Mouse (Mus musculus) kidney, postnatal 0 days (tissue): ENCODE measurements at regions not wholly inside any gene's neighbourhood (a gene's known extent, or its start where the extent isn't known, plus 50 kb on each side); places are given as distances from the start of the nearest gene placed in this dataset.
A peak's percentile ranks its signal among the peaks of the same experiment; 100 is the strongest.

ENCODE experiments used
- ATAC-seq: fragments of 200-750 bp; cut with Nextera tagmentation; replicated peaks from 2 replicates; pipeline ENCODE4 v1.8.0; 2017; ENCODE audit warnings: low read depth, moderate number of reproducible peaks, moderate TSS enrichment, moderate library complexity; ENCODE audit not compliant: low FRiP score
- DNase-seq: peaks from one replicate; pipeline ENCODE4 v3.0.0-alpha.2; 2016; ENCODE audit warnings: low spot score
- H3K27ac ChIP-seq: fragments of 300-500 bp; sonication (generic); 2 replicates; pipeline ENCODE4 v1.5.1; 2014; ENCODE audit warnings: mild to moderate bottlenecking
- H3K27me3 ChIP-seq: fragments of 300-500 bp; sonication (generic); 2 replicates; pipeline ENCODE4 v1.6.1; 2014; ENCODE audit warnings: low read length, mixed read lengths; ENCODE audit not compliant: insufficient read depth
- H3K36me3 ChIP-seq: fragments of 300-500 bp; sonication (generic); 2 replicates; pipeline ENCODE4 v1.6.1; 2014; ENCODE audit warnings: low read length, mixed read lengths; ENCODE audit not compliant: insufficient read depth
- H3K4me1 ChIP-seq: fragments of 300-500 bp; sonication (generic); replicated peaks from 2 replicates; pipeline ENCODE4 v1.6.1; 2014; ENCODE audit warnings: antibody characterized with exemption, low read length, mixed read lengths; ENCODE audit not compliant: insufficient read depth
- H3K4me2 ChIP-seq: fragments of 300-500 bp; sonication (generic); 2 replicates; pipeline ENCODE4 v1.6.1; 2014; ENCODE audit warnings: mild to moderate bottlenecking, low read length, moderate library complexity, mixed read lengths
- H3K4me3 ChIP-seq: fragments of 300-500 bp; sonication (generic); replicated peaks from 2 replicates; pipeline ENCODE4 v1.5.1; 2014; ENCODE audit warnings: low read depth, low read length
- H3K9ac ChIP-seq: fragments of 300-500 bp; sonication (generic); 2 replicates; pipeline ENCODE4 v1.6.1; 2014; ENCODE audit warnings: low read depth, low read length
- H3K9me3 ChIP-seq: fragments of 300-500 bp; sonication (generic); replicated peaks from 2 replicates; pipeline ENCODE4 v1.6.1; 2016; ENCODE audit warnings: low read length, inconsistent platforms, mixed read lengths
- CTCF ChIP-seq: IDR thresholded peaks from 2 replicates; pipeline ENCODE4 v1.5.1; 2016; ENCODE audit warnings: antibody characterized with exemption, low read depth, mild to moderate bottlenecking, moderate library complexity
- WGBS: fragments of 180-500 bp; shearing (Covaris S2); extraction: QIAGEN DNeasy Blood & Tissue Kit; methylation state at CpG from one replicate; pipeline ENCODE4 v1.1.7; 2014; 5-methylcytosine and 5-hydroxymethylcytosine counted together

- Histone ChIP-seq H3K27me3 (no peaks in the 10 kb centered on the region), H3K9ac (no peak overlapping the region), H3K9me3 (no peaks in the 10 kb centered on the region), H3K36me3 (no peaks in the 10 kb centered on the region), H3K4me1 (peaks cover 5% of the 10 kb centered on the region; the same call in 1 of the 2 replicates), H3K4me3 (no peak overlapping the region), H3K4me2 (no peak overlapping the region), H3K27ac (no peak overlapping the region)
- 77% methylated on average over 8 of the region's 8 CpGs for WGBS
- DNase-seq = no peak
- ATAC-seq = no peak
- no peak for TF ChIP-seq CTCF
These were observed 230.6 kb downstream of the Kcnrg start for GRCm38 (mm10) chr14:61837851-61838250.

GRCm38 (mm10) chr14:61842476-61842875, 235.2 kb downstream of the Kcnrg start:
- WGBS = 88% methylated on average over 4 of the region's 4 CpGs
- Histone ChIP-seq H3K27me3 (no peaks in the 10 kb centered on the region), H3K4me3 (no peak overlapping the region), H3K27ac (no peak overlapping the region), H3K36me3 (no peaks in the 10 kb centered on the region), H3K4me2 (no peak overlapping the region), H3K9me3 (no peaks in the 10 kb centered on the region), H3K9ac (no peak overlapping the region), H3K4me1 (no peaks in the 10 kb centered on the region)
- TF ChIP-seq CTCF = no peak
- ATAC-seq (no peak), DNase-seq (no peak)

GRCm38 (mm10) chr14:61846441-61846840, 239.2 kb downstream of the Kcnrg start:
- no peak for DNase-seq
- Histone ChIP-seq H3K4me2 (no peak overlapping the region), H3K9me3 (no peaks in the 10 kb centered on the region), H3K27me3 (no peaks in the 10 kb centered on the region), H3K9ac (no peak overlapping the region), H3K4me1 (no peaks in the 10 kb centered on the region), H3K27ac (no peak overlapping the region), H3K36me3 (no peaks in the 10 kb centered on the region), H3K4me3 (no peak overlapping the region)
- 59% methylated on average over 5 of the region's 5 CpGs for WGBS
- no peak for ATAC-seq
- no peak for TF ChIP-seq CTCF

- ATAC-seq (no peak), DNase-seq (no peak)
- H3K4me1 ChIP-seq = no peaks in the 10 kb centered on the region
- no peaks in the 10 kb centered on the region for H3K9me3 ChIP-seq
- no peaks in the 10 kb centered on the region for H3K36me3 ChIP-seq
- no peaks in the 10 kb centered on the region for H3K27me3 ChIP-seq
- H3K4me3 ChIP-seq = no peak overlapping the region
- H3K27ac ChIP-seq = no peak overlapping the region
- 77% methylated on average over 4 of the region's 4 CpGs for WGBS
- H3K4me2 ChIP-seq = no peak overlapping the region
- no peak for TF ChIP-seq CTCF
- H3K9ac ChIP-seq = no peak overlapping the region
These were observed 243.0 kb downstream of the Kcnrg start for GRCm38 (mm10) chr14:61850244-61850643.

- WGBS = 67% methylated on average over 6 of the region's 6 CpGs
- H3K9me3 ChIP-seq = no peaks in the 10 kb centered on the region
- no peaks in the 10 kb centered on the region for H3K36me3 ChIP-seq
- no peak overlapping the region for H3K9ac ChIP-seq
- H3K27me3 ChIP-seq = no peaks in the 10 kb centered on the region
- H3K4me2 ChIP-seq = no peak overlapping the region
- TF ChIP-seq CTCF = no peak
- ATAC-seq (no peak), DNase-seq (peak; percentile 27)
- H3K27ac ChIP-seq = no peak overlapping the region
- H3K4me3 ChIP-seq = no peak overlapping the region
- no peaks in the 10 kb centered on the region for H3K4me1 ChIP-seq
These were observed 250.4 kb downstream of the Kcnrg start for GRCm38 (mm10) chr14:61857616-61858015.

- ATAC-seq = no peak
- Histone ChIP-seq H3K9ac (no peak overlapping the region), H3K36me3 (no peaks in the 10 kb centered on the region), H3K4me2 (no peak overlapping the region), H3K27ac (no peak overlapping the region), H3K9me3 (no peaks in the 10 kb centered on the region), H3K4me1 (no peaks in the 10 kb centered on the region; the same call in 1 of the 2 replicates), H3K27me3 (no peaks in the 10 kb centered on the region), H3K4me3 (no peak overlapping the region)
- DNase-seq = no peak
- WGBS = 84% methylated on average over 4 of the region's 4 CpGs
- TF ChIP-seq CTCF = no peak
These were observed 253.4 kb downstream of the Kcnrg start for GRCm38 (mm10) chr14:61860688-61861087.

GRCm38 (mm10) chr14:61861357-61861958, 254.2 kb downstream of the Kcnrg start:
- H3K27me3 ChIP-seq = no peaks in the 10 kb centered on the region
- DNase-seq = no peak
- no peak overlapping the region for H3K4me2 ChIP-seq
- no peak for TF ChIP-seq CTCF
- no peak overlapping the region for H3K4me3 ChIP-seq
- ATAC-seq = no peak
- no peaks in the 10 kb centered on the region; the same call in 1 of the 2 replicates for H3K4me1 ChIP-seq
- H3K9ac ChIP-seq = no peak overlapping the region
- H3K36me3 ChIP-seq = no peaks in the 10 kb centered on the region
- H3K9me3 ChIP-seq = no peaks in the 10 kb centered on the region
- no peak overlapping the region for H3K27ac ChIP-seq
- WGBS = 85% methylated on average over 8 of the region's 8 CpGs
